Mouse (Mus musculus) myocyte (in vitro differentiated cells): ENCODE measurements around the gene Cacna1e. TPM values are rescaled to one million over a fixed set of nuclear protein-coding genes. Genes with fewer than 3 reads are reported as not detected.

ENCODE experiments used
- H3K27me3 ChIP-seq: one replicate; pipeline ENCODE4 v1.6.1; 2011; ENCODE audit not compliant: control insufficient read depth, insufficient read depth, insufficient read length
- H3K36me3 ChIP-seq: one replicate; pipeline ENCODE4 v1.6.1; 2011; ENCODE audit not compliant: control insufficient read depth, insufficient read depth
- H3K4me2 ChIP-seq: one replicate; pipeline ENCODE4 v1.6.1; 2011; ENCODE audit warnings: low read depth, control low read depth
- H3K4me3 ChIP-seq: one replicate; pipeline ENCODE4 v1.5.1; 2011; ENCODE audit warnings: mild to moderate bottlenecking, control low read depth, moderate library complexity
- H3K79me2 ChIP-seq: one replicate; pipeline ENCODE4 v1.6.1; 2011; ENCODE audit not compliant: control insufficient read depth, insufficient read depth
- H3ac ChIP-seq: one replicate; pipeline ENCODE4 v1.6.1; 2011; ENCODE audit not compliant: control insufficient read depth, insufficient read length
- CEBPB ChIP-seq: IDR thresholded peaks from 2 replicates; pipeline ENCODE4 v1.6.1; 2011; ENCODE audit warnings: mild to moderate bottlenecking, moderate library complexity; ENCODE audit not compliant: poor library complexity, insufficient read depth, severe bottlenecking
- E2F4 ChIP-seq: IDR thresholded peaks from one replicate; pipeline ENCODE4 v1.6.1; 2011; ENCODE audit warnings: mild to moderate bottlenecking, control low read depth, moderate library complexity; ENCODE audit not compliant: insufficient read depth
- MAX ChIP-seq: IDR thresholded peaks from one replicate; pipeline ENCODE4 v1.6.1; 2011; ENCODE audit warnings: low read depth, mild to moderate bottlenecking, control low read depth
- MYOD1 ChIP-seq, 3 experiments: IDR thresholded peaks; one replicate each; pipeline ENCODE4 v1.6.1; 2011; ENCODE audit warnings: control low read depth in 2 of 3, low read depth in 2 of 3, mild to moderate bottlenecking in 2 of 3, moderate library complexity in 1 of 3; ENCODE audit not compliant: insufficient read length in 2 of 3, control insufficient read depth in 1 of 3
- MYOG ChIP-seq, 3 experiments: IDR thresholded peaks; one replicate each; pipeline ENCODE4 v1.6.1; 2011; ENCODE audit warnings: control low read depth in 2 of 3, low read depth in 2 of 3, mild to moderate bottlenecking in 2 of 3; ENCODE audit not compliant: insufficient read length in 2 of 3, control insufficient read depth in 1 of 3, insufficient read depth in 1 of 3
- POLR2A ChIP-seq: IDR thresholded peaks from one replicate; pipeline ENCODE4 v1.6.1; 2011; ENCODE audit warnings: low read depth, mild to moderate bottlenecking, control low read depth, moderate library complexity; ENCODE audit not compliant: insufficient read length
- POLR2AphosphoS2 ChIP-seq: IDR thresholded peaks from one replicate; pipeline ENCODE4 v1.6.1; 2011; ENCODE audit warnings: low read depth, control low read depth; ENCODE audit not compliant: insufficient read length
- REST ChIP-seq: IDR thresholded peaks from one replicate; pipeline ENCODE4 v1.6.1; 2011; ENCODE audit warnings: mild to moderate bottlenecking, control low read depth, moderate library complexity; ENCODE audit not compliant: insufficient read depth, insufficient read length
- SRF ChIP-seq: IDR thresholded peaks from one replicate; pipeline ENCODE4 v1.6.1; 2011; ENCODE audit warnings: low read depth; ENCODE audit not compliant: control insufficient read depth, insufficient read length
- TCF12 ChIP-seq: IDR thresholded peaks from one replicate; pipeline ENCODE4 v1.6.1; 2011; ENCODE audit warnings: mild to moderate bottlenecking, control low read depth; ENCODE audit not compliant: poor library complexity, insufficient read depth, severe bottlenecking
- TCF3 ChIP-seq: IDR thresholded peaks from one replicate; pipeline ENCODE4 v1.6.1; 2011; ENCODE audit warnings: low read depth, control low read depth; ENCODE audit not compliant: insufficient read length
- USF1 ChIP-seq: IDR thresholded peaks from one replicate; pipeline ENCODE4 v1.6.1; 2011; ENCODE audit warnings: low read depth, mild to moderate bottlenecking, control low read depth, moderate library complexity
- polyA plus RNA-seq: library from polyadenylated mRNA; unstranded; fragments of >200 nt; fragmentation: generic; extraction: Trizol; gene quantifications from one replicate; pipeline ENCODE4 v1.2.1, GENCODE M21; 2012; ENCODE audit warnings: missing spikeins

Gene Cacna1e
- polyA plus RNA-seq, 1 experiment: not detected

DNA sequence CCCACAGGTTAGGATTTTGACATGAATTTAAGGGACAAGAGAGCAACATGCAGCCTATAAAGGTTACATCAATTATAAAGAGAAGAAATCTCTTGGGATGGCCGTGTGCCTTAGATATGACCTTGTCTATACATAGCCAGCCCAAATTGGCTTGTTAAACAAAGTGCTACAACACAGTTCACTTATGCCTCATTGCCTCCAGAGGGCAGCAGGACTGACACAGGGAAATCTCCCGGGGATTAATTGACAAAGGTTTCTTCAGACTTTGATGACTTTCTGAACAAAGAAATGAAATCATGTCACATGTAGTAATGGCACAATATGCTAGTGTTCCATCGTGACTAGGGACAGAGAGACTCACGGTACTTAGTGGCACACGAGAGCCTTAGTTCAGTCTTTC is 5.9 kb upstream of the Cacna1e start:
- TF ChIP-seq TCF3 (no peak), USF1 (no peak), SRF (no peak), POLR2A (no peak), REST (no peak), TCF12 (no peak), CEBPB (no peak)
- peaks cover 30% of the 10 kb centered on the region for H3K27me3 ChIP-seq
- no peak overlapping the region for H3K4me3 ChIP-seq
- no peaks in the 10 kb centered on the region for H3K36me3 ChIP-seq
- H3K4me2 ChIP-seq: no peak overlapping the region
- H3ac ChIP-seq: no peak overlapping the region
- H3K79me2 ChIP-seq: no peaks in the 10 kb centered on the region

DNA sequence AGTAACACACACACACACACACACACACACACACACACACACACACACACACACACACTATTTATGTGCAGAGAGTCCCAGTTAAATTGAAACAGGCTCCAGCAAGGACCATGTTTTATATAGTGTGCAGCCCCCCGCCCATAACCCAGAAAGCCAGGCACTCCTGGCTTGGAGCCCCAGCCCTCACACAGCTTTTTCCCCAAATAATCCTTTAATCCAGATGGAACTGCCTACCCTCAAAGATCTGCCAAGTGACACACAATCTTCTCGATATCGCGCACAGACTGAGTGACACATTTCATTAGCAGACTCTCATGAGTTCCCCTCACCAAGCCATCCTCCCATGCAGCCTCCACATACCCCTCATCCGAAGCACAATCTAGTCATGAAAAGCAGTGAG is 4.2 kb upstream of the Cacna1e start:
- Histone ChIP-seq H3K27me3 (peaks cover 41% of the 10 kb centered on the region), H3ac (no peak overlapping the region), H3K79me2 (no peaks in the 10 kb centered on the region), H3K4me3 (no peak overlapping the region), H3K4me2 (no peak overlapping the region), H3K36me3 (no peaks in the 10 kb centered on the region)
- no peak for TF ChIP-seq E2F4
- TF ChIP-seq POLR2AphosphoS2: no peak
- TF ChIP-seq MYOG (IDR thresholded peaks at IDR 0.05; ENCODE audit: control insufficient read depth in 1 of 3, insufficient read depth in 1 of 3, insufficient read length in 2 of 3, low read depth in 2 of 3): no peak
- no peak for TF ChIP-seq REST
- no peak for TF ChIP-seq POLR2A
- no peak for TF ChIP-seq SRF
- no peak for TF ChIP-seq USF1
- no peak for TF ChIP-seq TCF3
- TF ChIP-seq MAX: no peak
- no peak for TF ChIP-seq CEBPB
- no peak for TF ChIP-seq TCF12
- TF ChIP-seq MYOD1 (IDR thresholded peaks at IDR 0.05; ENCODE audit: control insufficient read depth in 1 of 3, insufficient read length in 2 of 3, low read depth in 2 of 3): no peak

DNA sequence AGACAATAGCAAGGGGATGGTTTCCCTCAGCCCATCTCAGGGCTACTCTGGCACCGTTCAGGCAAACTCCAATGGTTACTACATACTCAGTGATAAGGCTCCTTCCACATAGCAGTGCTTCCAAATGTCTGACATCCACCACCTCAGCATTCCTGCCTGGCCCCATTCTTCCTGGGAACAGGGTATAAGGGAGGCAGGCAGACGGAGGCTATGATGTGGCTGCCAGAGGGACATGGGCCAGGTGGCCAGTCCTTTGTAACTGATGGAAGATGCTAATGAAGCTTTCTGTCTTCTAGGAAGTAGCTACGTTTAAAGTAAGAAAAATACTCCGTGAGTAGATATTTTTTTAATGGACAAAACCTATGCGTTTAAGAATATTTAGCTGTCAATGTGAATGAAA is 3.7 kb upstream of the Cacna1e start:
- TF ChIP-seq REST (no peak), TCF12 (no peak), MYOG (IDR thresholded peaks at IDR 0.05; ENCODE audit: control insufficient read depth in 1 of 3, insufficient read depth in 1 of 3, insufficient read length in 2 of 3, low read depth in 2 of 3) (no peak)
- no peak overlapping the region for H3K4me3 ChIP-seq
- H3K27me3 ChIP-seq: peaks cover 46% of the 10 kb centered on the region
- H3ac ChIP-seq: no peak overlapping the region
- H3K79me2 ChIP-seq: no peaks in the 10 kb centered on the region
- H3K36me3 ChIP-seq: no peaks in the 10 kb centered on the region
- H3K4me2 ChIP-seq: no peak overlapping the region

DNA sequence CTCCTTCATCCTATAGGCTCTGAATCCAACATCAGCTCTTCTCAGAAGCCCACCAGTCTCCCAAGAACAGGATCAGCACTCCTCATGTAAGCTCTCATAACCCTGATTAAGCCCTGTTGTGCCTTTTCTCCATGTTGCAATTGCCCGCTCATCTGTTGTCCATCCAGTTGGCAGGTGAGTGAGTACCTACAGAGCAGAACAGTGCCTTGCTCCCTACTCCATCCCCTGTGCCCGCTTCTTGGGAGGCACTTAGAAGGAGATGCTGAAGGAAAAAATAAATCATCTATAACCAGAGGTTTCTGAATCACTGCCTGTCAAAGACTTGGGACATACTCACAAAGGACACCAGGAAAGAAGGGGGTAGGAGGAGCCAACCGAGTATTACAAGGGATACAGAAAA is 3.2 kb upstream of the Cacna1e start:
- Histone ChIP-seq H3K36me3 (no peaks in the 10 kb centered on the region), H3ac (no peak overlapping the region), H3K27me3 (peaks cover 51% of the 10 kb centered on the region), H3K4me2 (no peak overlapping the region), H3K79me2 (no peaks in the 10 kb centered on the region), H3K4me3 (no peak overlapping the region)
- TF ChIP-seq POLR2AphosphoS2 (no peak), USF1 (no peak), TCF12 (no peak), CEBPB (no peak), TCF3 (no peak), SRF (no peak), MYOG (IDR thresholded peaks at IDR 0.05; ENCODE audit: control insufficient read depth in 1 of 3, insufficient read depth in 1 of 3, insufficient read length in 2 of 3, low read depth in 2 of 3) (no peak), MYOD1 (IDR thresholded peaks at IDR 0.05; ENCODE audit: control insufficient read depth in 1 of 3, insufficient read length in 2 of 3, low read depth in 2 of 3) (no peak), MAX (no peak), E2F4 (no peak), REST (no peak)

DNA sequence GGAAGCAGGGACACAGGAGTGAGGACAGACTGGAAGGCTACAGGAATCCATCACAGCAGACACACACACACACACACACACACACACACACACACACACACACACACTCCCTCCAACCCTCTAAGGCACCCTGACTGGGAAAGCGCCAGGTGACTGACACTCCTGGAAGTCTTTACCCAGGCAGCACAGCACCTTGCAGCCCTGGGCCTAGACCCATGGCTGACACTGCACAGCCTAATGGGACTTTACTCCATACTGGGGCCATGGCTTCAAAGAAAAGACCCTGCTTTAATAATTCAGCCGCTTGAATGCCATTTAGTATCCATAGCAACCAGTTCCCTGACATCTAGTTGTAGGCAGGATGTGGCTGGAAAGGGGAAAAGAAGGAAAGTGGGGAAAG is 2.3 kb upstream of the Cacna1e start:
- H3K36me3 ChIP-seq: no peaks in the 10 kb centered on the region
- no peak overlapping the region for H3ac ChIP-seq
- H3K4me3 ChIP-seq: no peak overlapping the region
- H3K27me3 ChIP-seq: peaks cover 52% of the 10 kb centered on the region
- H3K4me2 ChIP-seq: no peak overlapping the region
- TF ChIP-seq USF1 (no peak), POLR2A (no peak), MYOD1 (IDR thresholded peaks at IDR 0.05; ENCODE audit: control insufficient read depth in 1 of 3, insufficient read length in 2 of 3, low read depth in 2 of 3) (no peak), TCF12 (no peak), SRF (no peak), E2F4 (no peak), CEBPB (no peak), REST (no peak), POLR2AphosphoS2 (no peak), MAX (no peak), TCF3 (no peak), MYOG (IDR thresholded peaks at IDR 0.05; ENCODE audit: control insufficient read depth in 1 of 3, insufficient read depth in 1 of 3, insufficient read length in 2 of 3, low read depth in 2 of 3) (no peak)
- no peaks in the 10 kb centered on the region for H3K79me2 ChIP-seq

DNA sequence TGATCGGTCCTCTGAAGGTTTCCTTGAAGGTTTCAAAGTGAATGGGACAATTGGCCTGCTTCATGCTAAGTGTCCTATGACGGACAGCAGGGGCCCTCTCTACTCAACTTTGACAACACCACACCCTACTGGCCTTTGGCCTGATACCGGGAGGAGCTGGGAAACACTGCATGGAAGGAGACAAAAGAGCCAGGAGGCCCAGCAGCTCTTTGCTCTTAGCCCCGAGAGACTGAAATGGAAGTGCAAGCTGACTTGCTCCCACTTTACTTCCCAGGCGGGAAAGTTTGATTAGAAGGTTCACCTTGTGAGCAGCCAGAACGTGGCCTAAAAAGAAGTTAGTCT is 877 bp upstream of the Cacna1e start:
- H3K4me2 ChIP-seq: no peak overlapping the region
- TF ChIP-seq MYOD1 (IDR thresholded peaks at IDR 0.05; ENCODE audit: control insufficient read depth in 1 of 3, insufficient read length in 2 of 3, low read depth in 2 of 3) (no peak), POLR2AphosphoS2 (no peak), POLR2A (no peak), SRF (no peak)
- H3K36me3 ChIP-seq: no peaks in the 10 kb centered on the region
- peaks cover 52% of the 10 kb centered on the region for H3K27me3 ChIP-seq
- H3K79me2 ChIP-seq: no peaks in the 10 kb centered on the region
- no peak overlapping the region for H3ac ChIP-seq
- no peak overlapping the region for H3K4me3 ChIP-seq
